Mouse (Mus musculus) small intestine, adult 2 months (tissue): ENCODE measurements at regions not wholly inside any gene's neighbourhood (a gene's known extent, or its start where the extent isn't known, plus 50 kb on each side); places are given as distances from the start of the nearest gene placed in this dataset.

Experiments used
- CTCF ChIP-seq: fragments of 200-500 bp; IDR thresholded peaks from 2 replicates; pipeline ENCODE4 v1.5.1; 2012; ENCODE audit warnings: low read depth, mild to moderate bottlenecking, control low read depth, inconsistent platforms, low read length, moderate library complexity, mixed read lengths; ENCODE audit not compliant: insufficient replicate concordance, insufficient read length; ENCODE audit errors: extremely low read depth
- POLR2A ChIP-seq: fragments of 200-500 bp; IDR thresholded peaks from 2 replicates; pipeline ENCODE4 v1.6.1; 2012; ENCODE audit warnings: low read depth, mild to moderate bottlenecking, control low read depth, inconsistent platforms, low read length, moderate library complexity

DNA sequence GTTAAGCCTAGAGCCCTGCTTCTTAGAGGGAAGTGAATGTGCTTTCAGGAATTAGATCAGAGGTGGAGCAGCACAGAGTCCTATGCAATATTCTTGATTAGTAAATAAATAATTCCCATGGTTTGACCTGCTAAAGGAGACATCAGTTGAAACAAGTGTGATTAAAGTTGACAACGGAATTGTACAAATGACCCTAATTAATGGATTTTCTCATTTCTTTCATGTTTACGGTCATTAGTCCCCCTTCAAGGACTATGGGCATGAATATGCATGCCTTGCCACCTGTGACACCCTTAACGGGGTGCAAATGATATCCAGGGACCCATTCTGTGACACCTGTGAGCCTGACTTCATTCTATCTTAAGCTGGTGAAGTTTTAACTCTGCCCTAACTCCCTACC is 219.5 kb upstream of the Tenm3 start:
- TF ChIP-seq POLR2A (no peak), CTCF (no peak)
